Mouse (Mus musculus) myocyte (in vitro differentiated cells): Measurements from ENCODE around the gene Taok2.

ENCODE experiments used
- CEBPB ChIP-seq: IDR thresholded peaks from 2 replicates; pipeline ENCODE4 v1.6.1; 2011; ENCODE audit warnings: mild to moderate bottlenecking, moderate library complexity; ENCODE audit not compliant: poor library complexity, insufficient read depth, severe bottlenecking
- MYOD1 ChIP-seq, 3 experiments: IDR thresholded peaks; one replicate each; pipeline ENCODE4 v1.6.1; 2011; ENCODE audit warnings: control low read depth in 2 of 3, low read depth in 2 of 3, mild to moderate bottlenecking in 2 of 3, moderate library complexity in 1 of 3; ENCODE audit not compliant: insufficient read length in 2 of 3, control insufficient read depth in 1 of 3
- POLR2A ChIP-seq: IDR thresholded peaks from one replicate; pipeline ENCODE4 v1.6.1; 2011; ENCODE audit warnings: low read depth, mild to moderate bottlenecking, control low read depth, moderate library complexity; ENCODE audit not compliant: insufficient read length
- TCF12 ChIP-seq: IDR thresholded peaks from one replicate; pipeline ENCODE4 v1.6.1; 2011; ENCODE audit warnings: mild to moderate bottlenecking, control low read depth; ENCODE audit not compliant: poor library complexity, insufficient read depth, severe bottlenecking
- USF1 ChIP-seq: IDR thresholded peaks from one replicate; pipeline ENCODE4 v1.6.1; 2011; ENCODE audit warnings: low read depth, mild to moderate bottlenecking, control low read depth, moderate library complexity

DNA sequence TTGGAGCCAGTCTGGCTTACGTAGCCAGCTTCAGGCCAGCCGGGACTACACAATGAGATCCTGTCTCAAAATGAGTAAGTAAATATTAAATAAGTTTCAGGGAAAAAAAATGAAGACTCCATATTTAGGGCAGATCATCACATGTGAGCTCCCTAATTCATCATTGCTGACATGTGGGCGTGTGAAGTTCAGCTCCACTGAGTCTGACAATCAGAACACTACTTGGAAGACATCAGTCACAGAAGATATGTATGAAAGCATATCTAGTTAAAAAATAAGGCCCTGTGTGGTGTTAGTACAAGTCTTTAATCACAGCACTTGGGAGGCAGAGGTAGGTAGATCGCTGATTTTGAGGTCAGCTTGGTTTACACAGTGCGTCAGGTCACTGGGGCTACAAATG, 2.8 kb upstream of the Taok2 start:
- TF ChIP-seq POLR2A = no peak
- no peak for TF ChIP-seq MYOD1 (IDR thresholded peaks at IDR 0.05; ENCODE audit: control insufficient read depth in 1 of 3, insufficient read length in 2 of 3, low read depth in 2 of 3)
- TF ChIP-seq TCF12 = no peak
- no peak for TF ChIP-seq USF1
- TF ChIP-seq CEBPB = no peak
